Mouse (Mus musculus): ENCODE measurements around the gene St8sia1. TPM values are rescaled to one million over a fixed set of nuclear protein-coding genes. Genes with fewer than 3 reads are reported as not detected.

St8sia1 gene
- polyA plus RNA-seq, 1 experiment from 2014 or later: 2.3 TPM

GRCm38 (mm10) chr6:142893716-142894115 lies 70.5 kb downstream of the St8sia1 start:
- ATAC-seq (replicated peaks; ENCODE audit: low FRiP score, low read depth) (no peak), DNase-seq (ENCODE audit: low spot score) (no peak)
- H3K4me1 ChIP-seq (replicated peaks; ENCODE audit: insufficient read depth, low read length): no peaks in the 10 kb centered on the region
- WGBS: 72% methylated on average over 4 of the region's 4 CpGs
- H3K9ac ChIP-seq (ENCODE audit: low read depth, low read length): no peak overlapping the region
- no peak overlapping the region for H3K4me3 ChIP-seq (replicated peaks; ENCODE audit: low read depth, low read length)
- H3K27me3 ChIP-seq (ENCODE audit: insufficient read depth, low read length): no peaks in the 10 kb centered on the region
- no peaks in the 10 kb centered on the region for H3K9me3 ChIP-seq (replicated peaks; ENCODE audit: low read length)
- H3K4me2 ChIP-seq (ENCODE audit: low read length): no peak overlapping the region
- no peak for TF ChIP-seq CTCF (IDR thresholded peaks at IDR 0.05; ENCODE audit: low read depth)
- H3K27ac ChIP-seq: no peak overlapping the region
- no peaks in the 10 kb centered on the region for H3K36me3 ChIP-seq (ENCODE audit: insufficient read depth, low read length)

DNA sequence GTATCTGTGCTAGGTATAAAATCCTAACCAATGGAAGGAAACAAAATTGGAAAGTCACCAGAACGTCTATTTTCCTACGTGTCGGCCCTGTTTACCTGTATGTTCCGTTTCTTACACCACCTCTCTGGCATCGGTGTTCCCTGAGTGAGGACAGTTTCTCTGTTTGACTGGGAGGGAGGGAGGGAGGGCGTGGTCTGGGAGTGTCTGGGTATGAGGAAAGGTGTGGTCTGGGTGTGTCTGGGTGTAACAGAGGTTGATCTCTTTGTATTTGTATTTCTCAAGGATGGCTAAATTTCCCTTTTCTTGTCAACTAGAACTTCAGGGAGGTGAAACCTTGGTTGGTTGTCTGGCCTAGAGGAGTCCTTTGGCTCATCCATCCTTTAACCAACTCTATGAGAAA lies 73.9 kb downstream of the St8sia1 start:
- no peak overlapping the region for H3K9ac ChIP-seq (ENCODE audit: low read depth, low read length)
- no peaks in the 10 kb centered on the region for H3K4me1 ChIP-seq (replicated peaks; ENCODE audit: insufficient read depth, low read length)
- H3K4me2 ChIP-seq (ENCODE audit: low read length): no peak overlapping the region
- H3K27ac ChIP-seq: no peak overlapping the region
- WGBS: 92% methylated on average over 6 of the region's 6 CpGs
- H3K36me3 ChIP-seq (ENCODE audit: insufficient read depth, low read length): no peaks in the 10 kb centered on the region
- DNase-seq (ENCODE audit: low spot score) (no peak), ATAC-seq (replicated peaks; ENCODE audit: low FRiP score, low read depth) (no peak)
- no peak for TF ChIP-seq CTCF (IDR thresholded peaks at IDR 0.05; ENCODE audit: low read depth)
- no peaks in the 10 kb centered on the region for H3K27me3 ChIP-seq (ENCODE audit: insufficient read depth, low read length)
- no peaks in the 10 kb centered on the region for H3K9me3 ChIP-seq (replicated peaks; ENCODE audit: low read length)
- no peak overlapping the region for H3K4me3 ChIP-seq (replicated peaks; ENCODE audit: low read depth, low read length)

DNA sequence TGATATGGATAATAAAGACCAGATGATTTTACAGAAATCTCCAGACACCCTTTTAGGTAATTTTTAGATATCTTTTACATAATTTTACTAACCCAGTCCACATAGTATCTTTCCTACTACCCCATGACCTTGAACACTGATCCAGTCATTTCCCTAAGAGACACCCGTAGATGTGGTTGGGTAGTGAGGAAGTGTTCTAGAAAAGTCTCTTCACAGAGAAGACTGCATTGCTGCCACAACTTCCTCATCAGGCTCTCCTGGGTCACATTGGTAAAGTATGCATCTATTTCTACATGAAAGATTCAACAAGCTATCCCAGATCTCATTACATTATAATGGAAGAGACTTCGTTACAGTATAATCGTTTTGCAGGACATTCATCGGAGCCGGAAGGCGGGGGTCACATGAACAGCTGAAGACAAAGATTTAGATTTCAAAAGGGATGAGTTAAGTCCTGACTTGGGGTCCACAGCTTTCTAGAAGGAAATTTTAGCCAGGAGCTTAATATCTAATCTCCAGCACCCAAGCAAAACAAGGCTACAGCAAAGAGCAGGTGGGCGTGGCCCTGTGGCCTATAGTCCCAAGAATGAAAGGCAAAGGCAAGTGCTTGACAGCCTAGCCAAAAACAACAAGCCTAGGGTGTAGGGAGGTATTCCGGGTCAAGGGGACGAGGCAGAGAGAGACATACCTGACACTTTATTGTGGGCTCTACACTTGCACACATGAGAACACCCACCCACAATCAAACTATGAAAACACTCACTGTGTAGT lies 75.1 kb downstream of the St8sia1 start:
- TF ChIP-seq CTCF (IDR thresholded peaks at IDR 0.05; ENCODE audit: low read depth): no peak
- Histone ChIP-seq H3K9me3 (replicated peaks; ENCODE audit: low read length) (no peaks in the 10 kb centered on the region), H3K9ac (ENCODE audit: low read depth, low read length) (no peak overlapping the region), H3K4me3 (replicated peaks; ENCODE audit: low read depth, low read length) (no peak overlapping the region), H3K36me3 (ENCODE audit: insufficient read depth, low read length) (no peaks in the 10 kb centered on the region), H3K4me1 (replicated peaks; ENCODE audit: insufficient read depth, low read length) (no peaks in the 10 kb centered on the region), H3K4me2 (ENCODE audit: low read length) (no peak overlapping the region), H3K27me3 (ENCODE audit: insufficient read depth, low read length) (no peaks in the 10 kb centered on the region), H3K27ac (no peak overlapping the region)
- DNase-seq (ENCODE audit: low spot score): no peak
- ATAC-seq (replicated peaks; ENCODE audit: low FRiP score, low read depth): no peak
- WGBS: 82% methylated on average over 9 of the region's 9 CpGs

DNA sequence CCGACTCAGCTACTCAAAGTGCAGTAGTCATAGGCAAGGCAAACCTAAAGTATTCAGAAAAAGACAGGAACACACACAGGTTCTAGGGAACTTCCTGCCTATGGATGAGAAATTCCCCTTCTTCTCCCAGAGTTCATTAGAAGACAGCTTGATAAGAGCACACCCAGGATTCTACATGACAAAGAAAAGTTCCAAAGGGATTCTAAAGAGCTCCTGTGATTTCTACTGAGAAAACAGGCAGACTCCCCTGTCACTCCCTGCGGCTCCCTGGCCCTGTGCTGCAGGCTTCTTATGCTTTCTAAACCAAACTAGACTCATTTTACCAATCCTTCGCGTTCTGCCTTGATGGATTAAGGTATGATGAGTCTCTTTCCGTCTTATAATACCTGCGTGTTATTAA lies 75.9 kb downstream of the St8sia1 start:
- Histone ChIP-seq H3K9ac (ENCODE audit: low read depth, low read length) (no peak overlapping the region), H3K9me3 (replicated peaks; ENCODE audit: low read length) (no peaks in the 10 kb centered on the region), H3K4me2 (ENCODE audit: low read length) (no peak overlapping the region), H3K27ac (no peak overlapping the region), H3K36me3 (ENCODE audit: insufficient read depth, low read length) (no peaks in the 10 kb centered on the region), H3K4me1 (replicated peaks; ENCODE audit: insufficient read depth, low read length) (no peaks in the 10 kb centered on the region), H3K27me3 (ENCODE audit: insufficient read depth, low read length) (no peaks in the 10 kb centered on the region), H3K4me3 (replicated peaks; ENCODE audit: low read depth, low read length) (no peak overlapping the region)
- 88% methylated on average over 6 of the region's 6 CpGs for WGBS
- no peak for TF ChIP-seq CTCF (IDR thresholded peaks at IDR 0.05; ENCODE audit: low read depth)
- ATAC-seq (replicated peaks; ENCODE audit: low FRiP score, low read depth): no peak
- no peak for DNase-seq (ENCODE audit: low spot score)

DNA sequence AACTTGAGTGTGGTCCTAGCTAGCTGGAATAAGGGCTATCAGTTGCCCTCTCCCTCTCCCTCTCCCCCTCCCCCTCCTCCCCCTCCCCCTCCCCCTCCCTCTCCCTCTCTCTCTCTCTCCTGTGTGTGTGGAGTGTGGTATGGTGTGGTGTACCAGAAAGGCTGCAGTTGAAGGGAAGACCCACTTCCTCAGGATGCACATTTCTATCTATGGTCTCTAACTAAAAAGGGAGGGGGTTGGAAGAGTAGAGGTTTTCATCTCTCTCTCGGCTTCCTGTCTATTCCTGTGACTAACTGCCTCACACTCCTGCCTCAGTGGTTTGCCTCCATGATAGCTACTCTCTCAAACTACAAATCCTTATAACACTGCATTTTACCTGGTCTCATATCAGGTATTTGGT lies 76.9 kb downstream of the St8sia1 start:
- no peak overlapping the region for H3K9ac ChIP-seq (ENCODE audit: low read depth, low read length)
- WGBS: 77% methylated on average over 1 of the region's 1 CpGs
- DNase-seq (ENCODE audit: low spot score): no peak
- no peak overlapping the region for H3K4me3 ChIP-seq (replicated peaks; ENCODE audit: low read depth, low read length)
- TF ChIP-seq CTCF (IDR thresholded peaks at IDR 0.05; ENCODE audit: low read depth): no peak
- no peaks in the 10 kb centered on the region for H3K27me3 ChIP-seq (ENCODE audit: insufficient read depth, low read length)
- ATAC-seq (replicated peaks; ENCODE audit: low FRiP score, low read depth): no peak
- no peaks in the 10 kb centered on the region for H3K9me3 ChIP-seq (replicated peaks; ENCODE audit: low read length)
- no peaks in the 10 kb centered on the region for H3K4me1 ChIP-seq (replicated peaks; ENCODE audit: insufficient read depth, low read length)
- H3K4me2 ChIP-seq (ENCODE audit: low read length): no peak overlapping the region
- H3K36me3 ChIP-seq (ENCODE audit: insufficient read depth, low read length): no peaks in the 10 kb centered on the region
- H3K27ac ChIP-seq: no peak overlapping the region

GRCm38 (mm10) chr6:142885364-142886154 lies 78.7 kb downstream of the St8sia1 start:
- no peak for TF ChIP-seq CTCF (IDR thresholded peaks at IDR 0.05; ENCODE audit: low read depth)
- Histone ChIP-seq H3K4me3 (replicated peaks; ENCODE audit: low read depth, low read length) (no peak overlapping the region), H3K9ac (ENCODE audit: low read depth, low read length) (no peak overlapping the region), H3K4me2 (ENCODE audit: low read length) (no peak overlapping the region), H3K36me3 (ENCODE audit: insufficient read depth, low read length) (no peaks in the 10 kb centered on the region), H3K9me3 (replicated peaks; ENCODE audit: low read length) (no peaks in the 10 kb centered on the region), H3K4me1 (replicated peaks; ENCODE audit: insufficient read depth, low read length) (no peaks in the 10 kb centered on the region), H3K27ac (no peak overlapping the region), H3K27me3 (ENCODE audit: insufficient read depth, low read length) (no peaks in the 10 kb centered on the region)
- ATAC-seq (replicated peaks; ENCODE audit: low FRiP score, low read depth): no peak
- 76% methylated on average over 11 of the region's 11 CpGs for WGBS
- no peak for DNase-seq (ENCODE audit: low spot score)

Data from kidney, postnatal 0 days (tissue).